ENCODE assay signal across 10 mouse cellular contexts in the genomic region with DNA sequence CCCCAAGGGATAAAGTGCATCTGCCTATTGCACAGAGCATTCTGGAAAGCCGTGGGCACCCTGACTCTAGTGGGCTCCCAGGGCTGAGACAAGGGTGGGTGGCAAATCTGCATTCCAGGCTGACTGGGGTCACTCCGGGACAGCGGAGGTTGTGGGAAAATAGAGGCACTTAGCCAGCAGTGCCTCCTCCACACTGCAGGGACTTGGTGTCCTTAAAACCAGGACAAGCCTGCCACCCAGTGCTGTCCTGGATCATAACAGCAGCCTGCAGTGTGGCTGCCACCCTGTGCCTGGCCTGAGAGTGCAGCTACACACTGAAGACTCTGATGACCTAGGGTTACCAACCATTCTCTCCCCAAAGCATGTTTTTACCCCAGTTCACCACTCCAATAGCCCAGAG. TPM values are rescaled to one million over a fixed set of nuclear protein-coding genes. Genes with fewer than 3 reads are reported as not detected.
DNase-seq lines count a peak whose midpoint lies in the region; ATAC-seq and TF ChIP-seq lines count a peak whose summit lies in the region.
"Had no signal": no experiment of that assay in that cellular context is flagged by ENCODE, and none has a peak within 500 bp of the region (broad histone marks: within the 10 kb centered on the region; RNA-seq: fewer than 3 reads in every experiment).

No protein-coding gene starts in this region.

- H3K9ac ChIP-seq in heart, embryonic 11.5 days (ENCODE audit: low read depth, low read length) = no peak overlapping the region
- H3K9ac ChIP-seq in midbrain, embryonic 16.5 days (ENCODE audit: low read depth, low read length) = 0 out of 2 replicates have a peak overlapping the region, but pooled peaks have one; percentile 6

- no peaks in the 10 kb centered on the region for H3K36me3 ChIP-seq in heart, embryonic 11.5 days (ENCODE audit: control insufficient read depth, insufficient read depth, low read length)
- no peaks in the 10 kb centered on the region for H3K36me3 ChIP-seq in midbrain, embryonic 16.5 days (ENCODE audit: control insufficient read depth, insufficient read depth, low read length)
- H3K36me3 ChIP-seq: G1E had no signal

- H3K4me2 ChIP-seq in heart, embryonic 11.5 days = no peak overlapping the region
- H3K4me2 ChIP-seq in midbrain, embryonic 16.5 days (ENCODE audit: low read length) = no peak overlapping the region

- no peak for ATAC-seq in heart, embryonic 11.5 days (replicated peaks; ENCODE audit: insufficient number of reproducible peaks, low FRiP score, low TSS enrichment)
- peak; percentile 94 for ATAC-seq in midbrain, embryonic 16.5 days

- peak; percentile 7 for DNase-seq in heart, adult 8-10 months (ENCODE audit: low spot score)
- peak; percentile 21 for DNase-seq in adrenal gland, adult 8-10 months
- peak; percentile 34 to 50 for DNase-seq in kidney, postnatal 4 days
- no peak for DNase-seq in urinary bladder, adult 2 months (ENCODE audit: low spot score)
- no peak for DNase-seq in spleen, postnatal 14 days (ENCODE audit: low spot score in 2 of 2)

- H3K4me1 ChIP-seq in heart, embryonic 11.5 days (ENCODE audit: control insufficient read depth, insufficient read depth, low read length) = no peaks in the 10 kb centered on the region
- H3K4me1 ChIP-seq in embryonic fibroblast, embryonic 13.5 days (ENCODE audit: control insufficient read depth, insufficient read depth, low read length) = no peaks in the 10 kb centered on the region
- no peaks in the 10 kb centered on the region for H3K4me1 ChIP-seq in midbrain, embryonic 16.5 days (ENCODE audit: control insufficient read depth, insufficient read depth, low read length)
- H3K4me1 ChIP-seq: megakaryocyte, embryonic 14.5 days had no signal

- WGBS in heart, embryonic 11.5 days (ENCODE audit: insufficient replicate concordance) = 66% methylated on average over 3 of the region's 3 CpGs
- 55% methylated on average over 3 of the region's 3 CpGs for WGBS in midbrain, embryonic 16.5 days

- peak; percentile 46; the same call in 1 of the 2 replicates for TF ChIP-seq CTCF in embryonic fibroblast, embryonic 13.5 days (IDR thresholded peaks at IDR 0.05; ENCODE audit: borderline replicate concordance, insufficient read depth, low read length)

- no peak overlapping the region for H3K4me3 ChIP-seq in heart, embryonic 11.5 days (ENCODE audit: low read depth, low read length)
- H3K4me3 ChIP-seq in embryonic fibroblast, embryonic 13.5 days (ENCODE audit: insufficient read depth, low read length) = no peak overlapping the region
- no peak overlapping the region for H3K4me3 ChIP-seq in midbrain, embryonic 16.5 days (ENCODE audit: low read depth, low read length)
- H3K4me3 ChIP-seq: megakaryocyte, embryonic 14.5 days had no signal

- TF ChIP-seq POLR2A in embryonic fibroblast, embryonic 13.5 days (IDR thresholded peaks at IDR 0.05; ENCODE audit: low read depth, low read length) = no peak

- H3K27me3 ChIP-seq in heart, embryonic 11.5 days (ENCODE audit: control insufficient read depth, insufficient read depth, low read length) = peaks cover 6% of the 10 kb centered on the region; the same call in 1 of the 2 replicates
- H3K27me3 ChIP-seq in midbrain, embryonic 16.5 days (ENCODE audit: control insufficient read depth, insufficient read depth, low read depth, low read length) = 0 out of 2 replicates have a peak, but pooled peaks cover 2% of the 10 kb centered on the region

- H3K9me3 ChIP-seq in heart, embryonic 11.5 days (replicated peaks; ENCODE audit: control insufficient read depth, low read length) = no peaks in the 10 kb centered on the region
- H3K9me3 ChIP-seq in midbrain, embryonic 16.5 days (replicated peaks; ENCODE audit: control insufficient read depth, low read length, poor library complexity, severe bottlenecking) = no peaks in the 10 kb centered on the region
- H3K9me3 ChIP-seq: megakaryocyte, embryonic 14.5 days had no signal

- H3K27ac ChIP-seq in heart, embryonic 11.5 days (ENCODE audit: low read depth, low read length) = no peak overlapping the region
- H3K27ac ChIP-seq in embryonic fibroblast, embryonic 13.5 days (ENCODE audit: insufficient read depth, low read length) = no peak overlapping the region
- no peak overlapping the region for H3K27ac ChIP-seq in midbrain, embryonic 16.5 days (ENCODE audit: low read length)

RNA-seq across cellular contexts. Expression of a gene that starts 34.1 kb away (rescaled TPM):
- total RNA-seq in heart, adult 8-10 months (2022) = 1 to 10 TPM; 1.0 to 3.0 (median 1.6) TPM
- 0.38 and 0.40 TPM in 2 replicates for polyA plus RNA-seq in heart, embryonic 11.5 days (2014; fragmentation: Nextera tagmentation; extraction: Ambion mirVana)
- 10 to 100 TPM in 2 of 4 experiments, 1 to 10 TPM in 2; 6.9 to 13.6 (median 10.4) TPM for total RNA-seq in adrenal gland, adult 8-10 months (2022)
- not detected in 2 replicates for polyA plus RNA-seq in embryonic fibroblast, embryonic 13.5 days (2011; ENCODE audit: insufficient read length, low read depth, missing spikeins)
- 26.2 and 27.6 TPM in 2 replicates for polyA plus RNA-seq in midbrain, embryonic 16.5 days (2015; fragmentation: Nextera tagmentation; extraction: Ambion mirVana)
- polyA plus RNA-seq in urinary bladder, adult 2 months (2012; rRNA removed) = 0.19 and 0.43 TPM in 2 replicates
- polyA plus RNA-seq: G1E had no signal

RNA-seq across cellular contexts. Expression of a gene that starts 54.5 kb away (rescaled TPM):
- not detected for total RNA-seq in heart, adult 8-10 months (2022)
- not detected in 2 replicates for polyA plus RNA-seq in heart, embryonic 11.5 days (2014; fragmentation: Nextera tagmentation; extraction: Ambion mirVana)
- total RNA-seq in adrenal gland, adult 8-10 months (2022) = under 1 TPM; 0.12 to 0.31 (median 0.18) TPM
- polyA plus RNA-seq in embryonic fibroblast, embryonic 13.5 days (2011; ENCODE audit: insufficient read length, low read depth, missing spikeins) = not detected in 2 replicates
- polyA plus RNA-seq in midbrain, embryonic 16.5 days (2015; fragmentation: Nextera tagmentation; extraction: Ambion mirVana) = 38.3 and 63.7 TPM in 2 replicates
- 0.10 and 0.21 TPM in 2 replicates for polyA plus RNA-seq in urinary bladder, adult 2 months (2012; rRNA removed)
- polyA plus RNA-seq: G1E had no signal

Comparison
In these comparisons a context has a peak if more than half of its experiments do, and no peak if none do; other contexts are left out.
1. DNase-seq: peak in heart, adult 8-10 months (single experiment), adrenal gland, adult 8-10 months (single experiment) and kidney, postnatal 4 days (2 of 2); none in urinary bladder, adult 2 months (single experiment) and spleen, postnatal 14 days (0 of 2).
2. RNA of a gene that starts 34.1 kb away (polyA plus RNA-seq): 26.2 to 27.6 TPM in midbrain, embryonic 16.5 days; 0.38 to 0.40 TPM in heart, embryonic 11.5 days, 0.19 to 0.43 TPM in urinary bladder, adult 2 months and not detected in embryonic fibroblast, embryonic 13.5 days; every median in the first group is over 10 times any median in the second.
3. RNA of a gene that starts 54.5 kb away (polyA plus RNA-seq): 38.3 to 63.7 TPM in midbrain, embryonic 16.5 days; 0.10 to 0.21 TPM in urinary bladder, adult 2 months, not detected in heart, embryonic 11.5 days and not detected in embryonic fibroblast, embryonic 13.5 days; every median in the first group is over 10 times any median in the second.